Mouse (Mus musculus): ENCODE measurements around the gene Opalin.

The Opalin gene

DNA sequence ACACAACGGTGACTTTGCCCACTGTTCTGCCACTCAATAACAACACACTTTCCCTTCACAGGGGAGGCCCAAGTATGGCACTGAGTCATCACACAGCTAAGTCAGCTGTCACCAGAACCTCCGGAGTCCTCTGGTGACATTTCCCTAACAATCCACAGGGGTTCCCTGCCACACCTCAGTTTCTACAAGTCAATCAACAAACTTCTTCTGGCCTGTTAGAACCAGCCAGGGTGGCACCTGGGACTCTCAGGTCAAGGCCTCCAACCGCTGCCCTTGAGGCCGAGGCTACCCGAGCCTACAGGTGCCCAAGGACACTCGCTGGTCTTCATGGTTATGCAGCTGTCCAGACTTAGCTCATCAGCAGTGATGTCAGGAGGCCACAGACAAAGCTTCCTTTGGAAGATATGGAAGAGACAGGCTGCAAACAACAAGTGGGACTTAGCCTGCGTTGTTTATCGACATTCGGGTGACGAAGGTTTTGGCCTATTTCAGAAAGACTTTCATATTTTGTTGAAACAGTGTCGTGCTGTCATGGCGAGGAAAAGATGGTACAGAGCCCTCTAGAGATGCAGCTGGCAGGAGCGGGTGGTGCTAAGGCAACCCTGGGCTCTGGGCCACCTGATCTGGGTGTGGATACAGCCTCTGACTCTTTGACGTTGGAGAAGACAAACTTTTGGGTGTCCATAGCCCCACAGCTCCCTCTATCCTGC, 3.0 kb downstream of the Opalin start:
- DNase-seq (ENCODE audit: low spot score) = no peak

DNA sequence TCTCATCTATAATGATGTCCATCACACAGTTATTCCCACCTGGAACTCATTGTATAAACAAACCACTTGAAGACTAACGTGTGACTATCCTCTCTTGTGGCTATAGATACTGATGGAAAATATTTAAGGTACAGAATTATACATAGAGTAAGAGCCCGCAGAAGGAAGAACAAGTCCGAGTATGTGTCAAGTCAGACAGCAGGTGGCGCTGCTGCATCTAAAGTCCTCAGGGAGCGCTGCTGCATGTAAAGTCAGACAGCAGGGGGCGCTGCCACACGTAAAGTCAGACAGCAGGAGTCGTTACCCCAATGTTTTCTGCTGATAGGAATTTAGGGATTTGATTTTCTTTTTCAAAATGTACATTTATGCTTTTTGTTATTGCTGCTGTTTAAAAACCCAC, 5.4 kb downstream of the Opalin start:
- DNase-seq (ENCODE audit: low spot score) = peak; percentile 67

GRCm38 (mm10) chr19:41054702-41055101, 22.2 kb downstream of the Opalin start:
- no peak for DNase-seq (ENCODE audit: low spot score)

DNA sequence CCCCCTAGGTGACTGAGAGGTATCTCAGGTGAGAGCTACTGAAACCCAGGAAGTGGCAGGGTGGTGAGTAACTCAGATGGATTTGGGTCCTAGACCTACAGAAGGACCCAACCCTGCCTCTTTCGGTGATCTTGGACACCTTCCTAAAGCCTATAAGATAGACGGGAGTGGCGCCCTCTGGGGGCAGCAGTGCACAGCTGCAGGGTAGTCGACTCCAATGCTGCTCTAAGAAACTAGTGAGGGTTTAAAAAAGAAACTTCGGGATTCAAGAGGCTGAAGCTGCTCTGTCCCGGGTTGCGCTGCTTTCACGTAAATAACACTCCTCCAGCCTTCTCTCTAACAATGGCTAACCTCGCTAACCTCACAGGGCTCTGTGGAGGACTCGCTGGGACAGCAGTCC, 23.4 kb downstream of the Opalin start:
- DNase-seq (ENCODE audit: low spot score) = no peak

DNA sequence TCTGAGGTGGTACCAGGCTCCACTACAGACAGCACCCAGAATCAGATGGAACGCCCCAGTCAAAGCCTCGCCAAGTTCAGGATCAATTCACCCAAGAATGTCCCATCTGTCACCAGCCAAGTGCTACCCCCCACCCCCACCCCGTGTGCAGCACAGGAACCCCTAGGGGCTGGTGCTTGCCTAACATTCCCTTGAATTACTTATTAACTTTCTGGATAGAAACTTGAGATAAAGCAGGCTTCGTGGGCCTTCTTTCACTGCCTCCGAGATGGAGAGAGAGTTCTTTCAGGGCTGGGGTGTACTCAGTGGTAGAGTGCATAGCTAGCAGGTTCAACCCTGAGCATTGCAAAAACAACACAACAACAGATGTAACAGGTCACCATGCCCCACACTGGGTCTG, 24.7 kb downstream of the Opalin start:
- no peak for DNase-seq (ENCODE audit: low spot score)

DNA sequence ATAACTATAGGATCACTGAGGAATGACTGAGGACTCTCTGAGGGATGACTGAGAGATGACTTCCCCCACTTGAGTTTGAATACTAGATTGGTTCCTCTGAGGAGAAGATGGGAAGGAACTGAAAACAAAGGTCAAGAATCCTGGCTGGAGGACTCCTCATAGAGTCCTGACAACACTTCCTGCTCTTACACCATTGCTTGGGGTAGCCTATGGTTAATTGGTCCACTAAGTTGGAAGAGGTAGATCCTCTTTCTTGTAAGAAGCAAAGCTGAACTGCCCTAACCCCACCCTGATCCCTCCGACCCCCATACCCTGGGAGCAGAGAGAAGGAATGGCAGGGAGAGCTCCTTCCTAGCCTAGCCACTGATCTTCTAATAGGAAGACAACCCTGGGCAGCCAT, 25.2 kb downstream of the Opalin start:
- no peak for DNase-seq (ENCODE audit: low spot score)

- DNase-seq (ENCODE audit: low spot score) = no peak
These were observed 28.7 kb downstream of the Opalin start for GRCm38 (mm10) chr19:41048187-41048559.

DNA sequence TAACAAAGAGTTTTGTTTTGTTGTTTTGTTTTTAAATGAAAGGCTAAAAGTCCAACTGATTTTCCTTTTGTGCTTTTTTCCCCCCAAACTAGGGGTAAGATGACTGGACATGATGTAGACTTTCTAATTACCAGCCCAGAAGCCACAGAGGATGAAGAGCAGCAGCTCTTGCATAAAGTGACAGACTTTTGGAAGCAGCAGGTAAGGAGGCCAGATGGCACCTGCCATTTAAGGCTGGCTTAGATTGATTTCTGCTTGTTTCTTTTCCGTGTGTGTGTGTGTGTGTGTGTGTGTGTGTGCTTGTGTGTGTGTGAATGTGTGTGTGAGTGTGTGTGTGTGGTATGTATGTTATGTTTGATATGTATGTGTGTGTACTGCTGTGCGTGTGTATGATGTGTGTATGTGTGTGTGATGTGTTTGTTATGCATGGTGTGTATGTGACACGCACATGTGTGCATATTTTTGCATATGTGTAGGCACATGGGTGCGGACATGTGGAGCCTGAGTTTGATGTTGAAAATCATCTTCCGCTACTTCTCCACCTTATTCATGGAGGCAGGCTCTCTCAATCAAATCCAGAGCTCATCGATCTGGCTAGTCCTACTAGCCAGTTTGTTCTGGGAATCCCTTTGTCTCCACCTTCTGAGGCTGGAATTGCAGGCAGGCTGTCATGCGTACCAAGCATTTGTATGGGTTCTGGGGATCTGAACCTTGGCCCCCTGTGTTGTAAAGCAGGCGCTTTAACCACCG, 29.3 kb downstream of the Opalin start:
- DNase-seq (ENCODE audit: low spot score) = no peak

DNA sequence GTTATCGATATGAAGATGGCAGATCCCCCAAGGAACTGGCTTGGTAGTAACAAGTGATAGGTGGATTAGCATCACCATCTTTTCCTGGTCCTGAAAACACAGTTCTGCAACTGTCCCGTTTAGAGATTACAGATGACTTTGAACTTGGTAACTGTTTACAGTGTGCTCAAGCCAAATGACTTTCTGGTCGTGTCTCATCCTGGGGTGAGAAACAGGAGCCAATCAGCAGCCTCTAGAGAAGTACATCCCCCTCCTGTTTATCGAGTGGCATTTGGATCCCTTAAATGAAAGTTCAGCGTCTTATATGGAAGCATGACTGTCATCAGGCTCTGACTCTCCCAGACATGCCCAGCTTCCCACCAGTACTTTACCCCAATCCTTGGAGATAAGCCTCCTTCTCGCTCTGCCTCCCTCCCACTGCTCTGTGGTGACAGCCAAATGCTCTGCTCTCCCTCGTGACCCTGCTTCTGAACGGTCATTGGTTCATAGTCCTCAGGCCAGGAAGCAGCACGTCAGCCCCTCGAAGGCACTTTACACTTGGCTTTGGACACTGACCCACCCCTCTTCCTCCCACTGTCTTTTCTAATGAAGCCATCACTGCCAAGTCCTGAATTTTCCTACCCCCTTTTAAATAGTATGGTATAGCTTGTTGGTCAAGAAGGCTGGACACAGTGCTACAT, 31.7 kb downstream of the Opalin start:
- no peak for DNase-seq (ENCODE audit: low spot score)

- no peak for DNase-seq (ENCODE audit: low spot score)
These were observed 37.8 kb downstream of the Opalin start for GRCm38 (mm10) chr19:41039110-41039509.

- no peak for DNase-seq (ENCODE audit: low spot score)
These were observed 40.9 kb downstream of the Opalin start for GRCm38 (mm10) chr19:41035809-41036551.

DNA sequence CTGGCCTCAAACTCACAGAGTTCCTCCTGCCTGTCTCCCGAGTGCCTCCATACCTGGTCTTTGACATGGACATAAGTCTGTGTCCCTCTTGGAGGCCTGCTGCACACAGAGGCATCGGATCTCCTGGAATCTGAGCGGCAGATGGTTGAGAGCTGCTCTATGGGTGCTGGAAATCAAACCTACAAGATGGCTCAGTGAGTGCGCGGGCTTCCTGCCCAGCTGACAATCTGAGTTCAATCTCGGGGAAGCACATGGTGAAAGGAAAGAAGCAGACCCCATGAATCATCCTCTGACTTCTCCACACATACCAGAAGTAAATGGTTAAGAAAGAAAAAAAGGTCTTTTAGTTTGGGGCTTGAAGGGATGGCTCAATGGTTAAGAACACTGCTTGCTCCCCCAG, 45.0 kb downstream of the Opalin start:
- DNase-seq (ENCODE audit: low spot score) = no peak

- DNase-seq (ENCODE audit: low spot score) = no peak
These were observed 45.9 kb downstream of the Opalin start for GRCm38 (mm10) chr19:41031009-41031408.

- no peak for DNase-seq (ENCODE audit: low spot score)
These were observed 46.8 kb downstream of the Opalin start for GRCm38 (mm10) chr19:41030161-41030560.

GRCm38 (mm10) chr19:41029219-41029618, 47.7 kb downstream of the Opalin start, which contains the start of gene Dntt:
Gene Dntt (plus strand): TSS chr19:41029275.
- DNase-seq (ENCODE audit: low spot score) = no peak

- no peak for DNase-seq (ENCODE audit: low spot score)
These were observed 49.3 kb downstream of the Opalin start for GRCm38 (mm10) chr19:41027601-41028000.

- no peak for DNase-seq (ENCODE audit: low spot score)
These were observed 49.9 kb downstream of the Opalin start for GRCm38 (mm10) chr19:41027024-41027423.

DNA sequence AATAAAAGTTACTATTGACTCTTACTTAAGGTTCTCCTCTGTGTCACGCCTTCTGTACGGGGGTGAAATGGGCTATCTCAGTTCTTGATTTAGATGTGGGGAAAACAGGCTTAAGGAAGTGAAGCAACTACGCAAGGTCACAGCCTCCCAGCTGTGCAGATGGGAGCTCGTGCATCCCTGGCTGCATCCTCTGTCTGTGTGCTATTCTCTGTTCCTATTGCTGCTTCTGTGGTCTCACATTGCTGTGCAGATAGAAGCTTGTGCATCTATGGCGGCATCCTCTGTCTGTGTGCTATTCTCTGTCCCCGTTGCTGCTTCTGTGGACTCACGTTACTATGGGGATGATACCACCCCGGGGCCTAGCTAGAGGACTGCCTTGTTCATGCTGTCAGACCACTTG, 50.4 kb downstream of the Opalin start:
- no peak for DNase-seq (ENCODE audit: low spot score)

DNA sequence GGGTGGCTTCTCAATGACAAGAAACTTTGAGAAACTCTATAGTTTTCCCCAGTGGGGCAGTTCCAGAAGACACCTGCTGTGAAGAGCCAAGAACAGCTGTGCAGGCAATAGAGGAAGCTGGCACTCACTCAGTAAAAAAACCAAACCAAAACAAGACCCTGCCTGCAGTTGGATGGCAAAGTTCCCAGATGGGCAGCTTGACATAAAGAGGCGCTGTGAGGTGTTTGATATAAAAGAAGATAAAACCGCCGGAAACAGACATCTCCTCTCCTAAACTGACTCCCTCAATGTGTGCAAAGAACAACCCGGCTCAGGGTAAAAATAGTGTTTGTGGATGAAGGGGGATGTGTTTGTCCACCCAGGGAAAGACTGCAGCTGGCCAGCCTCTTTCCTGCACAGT, 54.7 kb downstream of the Opalin start:
- no peak for DNase-seq (ENCODE audit: low spot score)

DNA sequence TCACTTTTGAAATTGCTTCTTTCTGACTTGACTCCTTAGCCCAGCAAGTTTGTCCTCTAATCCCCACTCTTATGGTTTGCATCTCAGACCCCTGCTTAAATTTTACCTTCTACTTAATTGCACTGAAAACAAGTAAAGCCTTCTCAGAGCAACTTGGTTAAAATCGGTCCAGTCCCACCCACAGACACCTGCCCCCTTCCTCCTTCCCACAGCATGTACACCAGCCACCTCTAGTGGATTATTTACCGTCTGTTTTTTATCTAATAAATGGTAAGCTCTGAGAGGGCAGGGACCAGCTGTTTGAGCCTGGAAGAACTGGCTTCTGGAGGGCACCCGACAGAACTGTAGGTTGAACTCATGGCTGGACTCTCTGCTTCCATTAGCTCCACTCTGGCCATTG, 56.4 kb downstream of the Opalin start:
- DNase-seq (ENCODE audit: low spot score) = no peak

GRCm38 (mm10) chr19:41019164-41019675, 57.7 kb downstream of the Opalin start:
- DNase-seq (ENCODE audit: low spot score) = no peak

Measured in ovary, postnatal 10 days (tissue).